Mouse (Mus musculus): ENCODE results near the gene Catsperd. TPM values are rescaled to one million over a fixed set of nuclear protein-coding genes. Genes with fewer than 3 reads are reported as not detected.

Catsperd gene
- total RNA-seq, 2 experiments from 2014 or later, result 0.49 to 0.62 TPM

DNA sequence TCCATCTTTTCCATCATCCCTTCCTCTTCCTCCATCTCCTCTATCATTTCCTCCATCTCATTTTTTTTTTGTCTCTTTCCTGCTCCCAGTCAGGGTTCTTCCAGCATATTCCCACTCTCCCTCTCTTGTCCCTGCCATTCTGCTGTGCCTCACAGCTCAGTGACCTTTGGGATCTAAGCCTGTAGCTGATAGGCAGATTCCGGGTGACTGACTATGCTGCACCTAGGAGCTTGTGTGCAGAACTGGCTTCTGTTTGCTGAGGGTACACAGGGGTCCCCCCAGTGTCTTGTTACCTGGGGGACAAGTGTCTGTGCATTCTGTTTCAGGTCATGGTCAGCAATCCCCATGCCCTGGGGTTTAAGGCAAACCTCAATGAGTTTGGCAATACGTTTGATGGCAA lies 26.8 kb downstream of the Catsperd start:
- no peak for DNase-seq (ENCODE audit: low spot score in 2 of 2)
- intact Hi-C loops (cut with DNase I), result no loop called here

DNA sequence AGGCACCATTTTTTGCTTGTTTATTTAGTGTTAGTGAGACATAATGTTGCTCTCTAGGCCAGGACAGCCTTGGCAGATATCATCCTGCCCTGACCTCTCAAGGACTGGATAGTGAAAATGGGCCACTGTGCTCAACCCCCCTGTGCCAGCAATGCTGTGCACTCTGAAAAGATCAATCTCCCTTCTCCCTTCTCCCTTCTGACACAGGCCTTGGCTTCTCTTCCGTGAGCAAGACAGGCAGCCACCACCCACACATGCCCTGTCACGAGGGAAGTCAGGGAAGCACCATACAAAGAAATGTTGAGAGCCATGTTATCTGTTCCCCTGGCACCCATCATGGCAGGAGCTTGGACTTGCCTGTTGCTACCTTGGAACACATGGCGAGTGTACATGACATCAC lies 27.4 kb downstream of the Catsperd start:
- intact Hi-C loops (cut with DNase I), result no loop called here
- no peak for DNase-seq (ENCODE audit: low spot score in 2 of 2)

DNA sequence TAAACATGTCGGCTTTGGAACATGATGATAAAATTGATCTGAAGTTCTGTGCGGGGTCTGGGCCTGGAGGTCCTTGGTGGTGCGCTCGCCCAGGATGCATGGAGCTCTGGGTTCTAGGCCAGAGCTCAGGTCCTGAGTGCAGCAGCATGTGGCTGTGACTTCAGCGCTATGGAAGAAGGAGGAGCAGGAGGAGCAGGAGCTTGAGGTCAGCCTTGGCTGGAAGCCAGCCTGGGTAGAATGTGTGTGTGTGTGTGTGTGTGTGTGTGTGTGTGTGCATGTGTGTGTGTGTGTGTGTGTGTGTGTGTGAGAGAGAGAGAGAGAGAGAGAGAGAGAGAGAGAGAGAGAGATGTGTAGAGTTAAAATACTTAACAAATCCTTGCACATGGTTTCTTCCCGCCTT lies 28.2 kb downstream of the Catsperd start:
- DNase-seq (ENCODE audit: low spot score in 2 of 2), result no peak

GRCm38 (mm10) chr17:56663659-56664058 lies 35.7 kb downstream of the Catsperd start:
- intact Hi-C loops (cut with DNase I), result no loop called here

More for the DNA sequence above, 28.2 kb downstream of the Catsperd start:
- intact Hi-C loops (cut with DNase I), result no loop called here

DNA sequence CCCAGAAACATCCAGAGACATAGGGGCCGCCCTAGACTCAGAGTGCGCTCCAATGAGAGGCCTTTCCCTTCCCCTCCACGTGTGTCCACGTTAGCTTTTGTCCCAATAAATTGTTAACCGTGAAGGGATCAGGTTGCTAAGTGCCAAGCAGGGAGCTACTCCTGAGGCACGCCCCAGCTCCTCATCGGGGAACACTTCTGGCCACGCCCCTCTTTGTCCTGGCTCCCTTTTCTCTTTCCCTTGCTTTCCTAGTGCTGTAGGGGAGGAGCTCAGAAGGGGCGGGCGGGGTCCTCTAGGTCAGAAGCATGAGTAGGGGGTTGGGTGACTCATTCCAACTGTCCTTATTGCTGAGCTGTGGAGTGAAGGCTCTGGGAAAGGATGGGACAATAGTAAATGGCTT lies 36.4 kb downstream of the Catsperd start:
- intact Hi-C loops (cut with DNase I), result no loop called here
- DNase-seq (ENCODE audit: low spot score in 2 of 2), result no peak

More at GRCm38 (mm10) chr17:56663659-56664058, 35.7 kb downstream of the Catsperd start:
- DNase-seq (ENCODE audit: low spot score in 2 of 2), result no peak

DNA sequence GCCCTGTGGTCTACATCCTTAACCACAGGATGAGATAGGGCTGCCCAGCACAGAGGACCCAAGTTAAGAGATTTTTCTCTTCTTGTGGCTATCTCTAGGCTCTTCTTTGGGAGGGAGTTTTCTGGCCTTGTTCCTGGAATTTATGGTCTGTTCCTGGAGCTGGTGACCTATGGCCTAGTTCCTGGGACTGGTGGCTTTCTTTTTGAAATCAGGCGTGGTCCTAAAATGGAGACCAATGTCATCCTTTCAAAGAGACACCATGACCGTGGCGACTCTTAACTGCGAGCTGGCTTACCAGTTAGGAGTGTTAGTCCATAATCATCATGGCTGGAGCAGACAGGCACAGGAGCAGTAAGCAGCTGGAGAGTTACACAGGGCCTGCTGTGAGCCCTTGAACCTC lies 38.4 kb downstream of the Catsperd start:
- intact Hi-C loops (cut with DNase I), result no loop called here
- DNase-seq (ENCODE audit: low spot score in 2 of 2), result no peak

DNA sequence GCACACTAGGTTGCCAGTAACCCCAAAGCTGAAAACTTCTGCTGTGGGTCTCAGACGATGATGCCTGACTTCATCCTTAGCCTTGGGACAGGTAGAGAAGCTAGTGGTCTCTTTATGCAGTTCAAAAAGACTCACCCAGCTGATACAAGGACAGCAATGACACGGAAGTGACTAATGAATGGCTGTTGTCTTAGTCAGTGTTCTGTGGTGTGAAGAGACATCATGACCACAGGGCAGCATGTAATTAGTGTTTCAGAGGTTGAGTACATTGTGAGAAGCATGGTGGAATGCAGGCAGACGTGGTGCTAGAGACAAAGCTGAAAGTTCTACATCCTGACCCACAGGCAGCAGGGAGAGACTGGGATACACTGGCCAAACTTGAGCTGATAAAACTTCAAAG lies 39.6 kb downstream of the Catsperd start:
- intact Hi-C loops (cut with DNase I), result no loop called here
- DNase-seq (ENCODE audit: low spot score in 2 of 2), result no peak

DNA sequence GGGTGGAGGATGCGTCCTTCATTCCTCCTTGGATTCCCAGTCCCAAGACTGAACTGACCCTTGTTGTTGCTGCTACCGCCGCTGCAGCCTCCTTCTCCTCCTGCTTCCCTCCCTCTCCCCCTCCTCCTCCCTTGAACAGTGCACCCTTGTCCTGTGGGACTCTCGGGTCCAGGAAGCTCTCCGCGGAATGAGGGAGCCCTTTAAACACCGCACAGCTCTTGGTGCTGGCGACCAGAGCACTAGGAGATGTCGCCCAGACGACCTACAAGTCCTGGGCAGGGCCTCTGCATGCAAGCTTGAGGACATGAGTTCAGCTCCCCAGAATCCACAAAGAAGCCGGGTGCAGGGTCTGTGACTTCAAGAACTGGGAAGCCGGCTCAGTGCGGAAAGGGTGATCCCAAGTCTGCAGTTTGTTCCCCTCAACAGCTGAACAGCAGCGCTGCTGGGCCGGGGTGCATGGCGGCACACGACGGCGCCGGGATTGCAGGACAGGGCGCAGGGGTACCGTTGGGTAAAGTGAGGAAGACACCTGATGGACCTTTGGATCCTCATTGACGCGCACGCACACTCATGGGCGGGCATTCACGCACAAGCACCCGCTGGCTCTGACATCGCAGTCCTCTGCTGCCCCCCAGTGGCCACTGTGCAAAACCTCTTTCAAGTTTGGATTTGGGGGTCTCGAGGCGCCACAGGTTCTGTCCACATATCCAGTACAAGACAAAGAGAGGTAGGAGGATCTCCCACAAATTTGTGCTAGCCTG lies 40.6 kb downstream of the Catsperd start:
- intact Hi-C loops (cut with DNase I), result loop anchor here (2.0 kb wide), 1 partner anchor 42 kb away; the partner anchor contains the start of gene Lonp1
- DNase-seq (ENCODE audit: low spot score in 2 of 2), result peak; percentile 70 to 85

DNA sequence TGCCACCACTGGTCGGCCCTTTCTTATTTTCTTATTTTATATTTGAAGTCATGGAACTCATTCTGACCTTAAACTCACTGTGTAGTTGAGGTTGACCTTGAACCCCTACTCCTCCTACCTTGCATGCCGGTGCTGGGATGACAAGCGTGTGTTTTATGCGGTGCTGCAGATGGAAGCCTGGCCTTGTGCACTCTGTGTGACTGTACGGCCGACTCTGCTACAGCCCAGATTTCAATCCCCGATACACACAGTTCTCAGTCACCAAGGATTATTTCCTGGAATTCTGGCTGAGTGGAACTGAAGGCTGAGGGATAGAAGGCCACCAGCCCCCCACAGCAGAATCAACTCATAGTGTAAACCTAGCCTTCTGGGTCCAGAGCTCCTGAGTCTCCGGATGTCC lies 41.8 kb downstream of the Catsperd start:
- intact Hi-C loops (cut with DNase I), result loop anchor here (2.0 kb wide), 1 partner anchor 43 kb away; the partner anchor contains the start of gene Lonp1
- DNase-seq (ENCODE audit: low spot score in 2 of 2), result no peak

GRCm38 (mm10) chr17:56672941-56673646 lies 45.2 kb downstream of the Catsperd start, which contains the start of gene Ranbp3:
Ranbp3 (plus strand) TSS chr17:56673294.
- intact Hi-C loops (cut with DNase I), result no loop called here
- DNase-seq (ENCODE audit: low spot score in 2 of 2), result peak; percentile 99 to 100

GRCm38 (mm10) chr17:56673647-56674416 lies 45.9 kb downstream of the Catsperd start:
- no peak for DNase-seq (ENCODE audit: low spot score in 2 of 2)
- intact Hi-C loops (cut with DNase I), result no loop called here

DNA sequence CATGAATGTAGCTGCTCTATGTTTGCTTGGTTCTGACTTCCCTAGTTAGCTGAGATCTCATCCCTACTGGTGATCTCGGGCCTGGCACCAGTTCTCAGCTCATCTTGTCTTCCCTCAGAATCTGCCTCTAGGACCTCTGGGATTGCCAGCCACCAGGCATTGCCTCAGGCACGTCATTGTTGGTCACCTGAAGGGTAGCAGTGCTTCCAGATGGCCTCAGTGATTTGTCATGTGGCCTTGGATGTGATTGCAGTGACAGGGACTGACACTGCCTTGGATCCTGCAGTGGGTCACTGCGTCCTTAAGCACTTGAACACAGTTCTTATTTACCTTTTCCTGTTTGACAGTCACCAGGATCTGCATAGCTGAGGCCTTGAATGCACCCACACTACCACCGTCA lies 53.8 kb downstream of the Catsperd start:
- intact Hi-C loops (cut with DNase I), result no loop called here
- no peak for DNase-seq (ENCODE audit: low spot score in 2 of 2)

- intact Hi-C loops (cut with DNase I), result no loop called here
Observed at GRCm38 (mm10) chr17:56682880-56683279, 54.9 kb downstream of the Catsperd start.

DNA sequence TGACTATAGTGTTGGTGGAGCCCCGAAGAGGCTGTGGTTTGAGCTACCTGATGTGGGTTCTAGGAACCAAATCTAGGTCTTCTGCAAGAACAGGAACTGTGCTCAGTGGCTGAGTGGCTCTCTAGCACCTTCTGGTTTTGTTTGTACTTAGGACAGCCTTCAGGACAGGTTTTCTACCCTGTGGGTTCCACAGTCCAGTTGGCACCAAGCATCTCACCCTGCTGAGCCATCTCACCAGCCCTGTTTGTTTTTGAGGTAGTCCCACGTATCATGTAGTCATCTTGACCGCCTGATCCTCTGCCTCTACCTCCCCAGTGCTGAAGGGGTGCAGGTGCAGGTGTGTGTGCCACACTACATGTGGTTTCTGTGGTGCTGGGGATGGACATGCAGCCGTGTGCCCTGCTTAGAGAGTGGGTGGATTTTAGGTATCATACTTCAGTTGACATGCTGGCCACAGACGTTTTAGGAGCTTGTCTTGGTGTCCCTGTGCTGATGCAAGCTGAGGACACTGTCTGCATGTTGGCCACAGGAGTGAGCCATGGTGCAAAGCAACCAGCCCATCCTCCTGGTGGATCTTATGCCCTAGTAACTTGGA lies 55.7 kb downstream of the Catsperd start:
- intact Hi-C loops (cut with DNase I), result no loop called here
- DNase-seq (ENCODE audit: low spot score in 2 of 2), result no peak

More at GRCm38 (mm10) chr17:56682880-56683279, 54.9 kb downstream of the Catsperd start:
- no peak for DNase-seq (ENCODE audit: low spot score in 2 of 2)

- intact Hi-C loops (cut with DNase I), result no loop called here
- DNase-seq (ENCODE audit: low spot score in 2 of 2), result no peak
Observed at GRCm38 (mm10) chr17:56684649-56685048, 56.7 kb downstream of the Catsperd start.

DNA sequence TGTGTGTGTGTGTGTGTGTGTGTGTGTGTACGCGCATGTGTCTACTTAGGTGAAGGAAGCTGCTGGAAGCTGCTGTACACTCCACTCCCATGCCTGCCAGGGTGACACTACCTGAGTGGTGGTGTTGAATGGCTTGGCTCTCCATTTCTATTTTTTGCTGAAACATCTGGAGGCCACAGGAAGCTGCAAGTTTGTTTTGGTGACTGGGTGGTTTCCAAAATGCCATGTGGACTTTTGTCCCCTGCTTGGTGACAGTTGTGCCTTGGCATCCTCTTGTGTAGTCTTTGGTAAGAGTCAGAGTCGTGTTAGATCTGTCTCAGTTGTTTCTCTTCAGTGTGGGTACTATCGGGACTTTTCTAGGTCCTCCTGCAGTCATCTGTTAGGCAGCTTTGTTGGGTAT lies 58.9 kb downstream of the Catsperd start:
- no peak for DNase-seq (ENCODE audit: low spot score in 2 of 2)
- intact Hi-C loops (cut with DNase I), result no loop called here

GRCm38 (mm10) chr17:56688045-56688444 lies 60.1 kb downstream of the Catsperd start:
- intact Hi-C loops (cut with DNase I), result no loop called here

DNA sequence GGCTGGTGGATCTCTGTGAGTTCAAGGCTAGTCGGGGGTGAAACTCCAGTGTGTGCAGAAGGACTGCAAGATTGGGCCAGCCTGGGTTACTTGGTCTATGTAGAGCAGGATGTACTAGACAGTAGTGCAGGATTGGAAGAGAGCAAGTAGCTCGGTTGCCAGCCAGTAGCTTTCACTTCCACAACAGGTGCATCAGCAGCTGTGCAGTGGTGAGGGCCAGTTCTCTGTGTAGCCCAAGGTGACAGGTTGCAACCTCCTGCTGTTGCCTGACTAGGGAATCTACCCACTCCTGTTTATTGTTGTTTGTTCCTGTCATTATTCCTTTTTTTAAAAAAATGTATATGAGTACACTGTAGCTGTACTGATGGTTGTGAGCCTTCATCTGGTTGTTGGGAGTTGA lies 60.7 kb downstream of the Catsperd start:
- no peak for DNase-seq (ENCODE audit: low spot score in 2 of 2)
- intact Hi-C loops (cut with DNase I), result no loop called here

More at GRCm38 (mm10) chr17:56688045-56688444, 60.1 kb downstream of the Catsperd start:
- DNase-seq (ENCODE audit: low spot score in 2 of 2), result no peak

DNA sequence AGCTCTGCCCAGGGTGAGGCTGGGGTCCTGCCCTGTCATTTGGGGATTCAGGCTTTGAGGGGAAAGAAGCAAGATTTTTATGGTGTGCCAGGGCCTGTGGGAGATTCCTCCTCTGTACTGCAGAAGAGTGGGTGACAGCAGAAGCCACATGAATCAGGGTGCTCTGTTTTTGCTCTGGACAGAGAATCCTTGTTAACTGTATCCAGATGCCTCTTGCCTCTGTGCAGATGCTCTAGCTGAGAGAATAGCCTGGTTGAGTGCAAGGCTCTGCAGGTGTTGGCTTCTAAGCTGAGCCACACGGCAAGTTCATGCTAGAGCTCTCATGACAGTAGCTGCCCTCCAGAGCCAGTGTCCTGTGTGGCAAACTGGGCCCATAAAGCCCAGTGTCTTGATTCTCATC lies 65.5 kb downstream of the Catsperd start:
- DNase-seq (ENCODE audit: low spot score in 2 of 2), result peak in 1 of 2 experiments; percentile 41
- intact Hi-C loops (cut with DNase I), result no loop called here

All from left cerebral cortex, postnatal 14 days (tissue).